Mouse (Mus musculus) MEL (cell line): ENCODE measurements around the gene Slc9a2. TPM values are rescaled to one million over a fixed set of nuclear protein-coding genes. Genes with fewer than 3 reads are reported as not detected.

Experiments used
- DNase-seq: peaks from one replicate; pipeline ENCODE4 v3.0.0; 2011; ENCODE audit warnings: low read depth, low spot score
- H3K27ac ChIP-seq: 2 replicates; pipeline ENCODE4 v1.5.1; 2012; ENCODE audit warnings: low read depth, mild to moderate bottlenecking, control low read depth, low read length, moderate library complexity; ENCODE audit not compliant: control insufficient read depth
- H3K27me3 ChIP-seq, 2 experiments: fragments of 150-350 bp in 1 of 2; sonication (generic) in 1 of 2; 2 replicates each; pipeline ENCODE4 v1.6.1; 2012; ENCODE audit warnings: low read length in 2 of 2, mild to moderate bottlenecking in 2 of 2, improper control_type of control experiment in 1 of 2, moderate library complexity in 1 of 2; ENCODE audit not compliant: insufficient read depth in 2 of 2, control insufficient read depth in 1 of 2
- H3K36me3 ChIP-seq, 2 experiments: 2 replicates each; pipeline ENCODE4 v1.6.1; 2012 to 2014; ENCODE audit warnings: low read length in 2 of 2, improper control_type of control experiment in 1 of 2, inconsistent platforms in 1 of 2, mild to moderate bottlenecking in 1 of 2; ENCODE audit not compliant: insufficient read depth in 2 of 2, control insufficient read depth in 1 of 2
- H3K4me1 ChIP-seq, 2 experiments: fragments of 150-350 bp in 1 of 2; sonication (generic) in 1 of 2; 2 replicates each; pipeline ENCODE4 v1.6.1; 2012; ENCODE audit warnings: low read length in 2 of 2, improper control_type of control experiment in 1 of 2, mild to moderate bottlenecking in 1 of 2; ENCODE audit not compliant: insufficient read depth in 2 of 2, control insufficient read depth in 1 of 2
- H3K4me3 ChIP-seq, 2 experiments: fragments of 150-350 bp in 1 of 2; sonication (generic) in 1 of 2; 2 replicates each; pipeline ENCODE4 v1.5.1; 2012; ENCODE audit warnings: low read depth in 2 of 2, low read length in 2 of 2, mild to moderate bottlenecking in 2 of 2, moderate library complexity in 2 of 2, control low read depth in 1 of 2, improper control_type of control experiment in 1 of 2; ENCODE audit not compliant: control insufficient read depth in 1 of 2, insufficient read depth in 1 of 2
- H3K79me2 ChIP-seq: 2 replicates; pipeline ENCODE4 v1.6.1; 2012; ENCODE audit warnings: mild to moderate bottlenecking, low read length, moderate library complexity; ENCODE audit not compliant: control insufficient read depth, poor library complexity, insufficient read depth
- H3K9ac ChIP-seq: 2 replicates; pipeline ENCODE4 v1.6.1; 2012; ENCODE audit warnings: low read depth, mild to moderate bottlenecking, control low read depth, low read length, moderate library complexity; ENCODE audit not compliant: control insufficient read depth, poor library complexity, severe bottlenecking
- H3K9me3 ChIP-seq: fragments of 150-350 bp; sonication (generic); replicated peaks from 2 replicates; pipeline ENCODE4 v1.6.1; 2012; ENCODE audit warnings: mild to moderate bottlenecking, low read length, improper control_type of control experiment, moderate library complexity; ENCODE audit not compliant: insufficient read depth
- CHD2 ChIP-seq: IDR thresholded peaks from 2 replicates; pipeline ENCODE4 v1.6.1; 2011; ENCODE audit warnings: low read length, improper control_type of control experiment
- CTCF ChIP-seq, 3 experiments: IDR thresholded peaks in 2 of 3; conservative IDR thresholded peaks in 1 of 3; 2 replicates each; pipeline ENCODE4 v1.5.1; 2011 to 2012; ENCODE audit warnings: low read length in 3 of 3, low read depth in 2 of 3, mild to moderate bottlenecking in 2 of 3, improper control_type of control experiment in 1 of 3, inconsistent platforms in 1 of 3, mixed read lengths in 1 of 3, moderate library complexity in 1 of 3; ENCODE audit not compliant: control insufficient read depth in 1 of 3, insufficient read depth in 1 of 3, poor library complexity in 1 of 3, severe bottlenecking in 1 of 3
- E2F4 ChIP-seq: IDR thresholded peaks from 2 replicates; pipeline ENCODE4 v1.6.1; 2011; ENCODE audit warnings: low read depth, low read length, improper control_type of control experiment, borderline replicate concordance
- ELF1 ChIP-seq: IDR thresholded peaks from 2 replicates; pipeline ENCODE4 v1.6.1; 2014; ENCODE audit warnings: low read depth, mild to moderate bottlenecking, inconsistent platforms, low read length, improper control_type of control experiment, moderate library complexity
- EP300 ChIP-seq, 2 experiments: IDR thresholded peaks; 2 replicates each; pipeline ENCODE4 v1.6.1; 2011; ENCODE audit warnings: improper control_type of control experiment in 2 of 2, low read length in 2 of 2, low read depth in 1 of 2, mild to moderate bottlenecking in 1 of 2
- ETS1 ChIP-seq: IDR thresholded peaks from 2 replicates; pipeline ENCODE4 v1.6.1; 2012; ENCODE audit warnings: low read depth, mild to moderate bottlenecking, inconsistent platforms, low read length, improper control_type of control experiment, moderate library complexity
- GABPA ChIP-seq: IDR thresholded peaks from 2 replicates; pipeline ENCODE4 v1.6.1; 2012; ENCODE audit warnings: low read depth, mild to moderate bottlenecking, inconsistent platforms, low read length, improper control_type of control experiment, moderate library complexity
- MAZ ChIP-seq: IDR thresholded peaks from 2 replicates; pipeline ENCODE4 v1.6.1; 2012; ENCODE audit warnings: low read depth, mild to moderate bottlenecking, inconsistent platforms, low read length, improper control_type of control experiment
- MYB ChIP-seq: IDR thresholded peaks from 2 replicates; pipeline ENCODE4 v1.6.1; 2011; ENCODE audit warnings: mild to moderate bottlenecking, low read depth, low read length, improper control_type of control experiment
- NELFE ChIP-seq: IDR thresholded peaks from 2 replicates; pipeline ENCODE4 v1.6.1; 2011; ENCODE audit warnings: low read depth, low read length, improper control_type of control experiment
- POLR2AphosphoS5 ChIP-seq: IDR thresholded peaks from 2 replicates; pipeline ENCODE4 v1.6.1; 2012; ENCODE audit warnings: low read depth, borderline replicate concordance, mild to moderate bottlenecking, inconsistent platforms, low read length, moderate library complexity, mixed read lengths
- RCOR1 ChIP-seq: IDR thresholded peaks from 2 replicates; pipeline ENCODE4 v1.6.1; 2012; ENCODE audit warnings: low read depth, mild to moderate bottlenecking, inconsistent platforms, low read length, improper control_type of control experiment
- TAL1 ChIP-seq: IDR thresholded peaks from 2 replicates; pipeline ENCODE4 v1.6.1; 2012; ENCODE audit warnings: mild to moderate bottlenecking, inconsistent platforms, low read length, moderate library complexity, mixed read lengths
- TBP ChIP-seq: IDR thresholded peaks from 2 replicates; pipeline ENCODE4 v1.8.0; 2011; ENCODE audit warnings: low read depth, low read length, improper control_type of control experiment
- TCF12 ChIP-seq: IDR thresholded peaks from 2 replicates; pipeline ENCODE4 v1.6.1; 2014; ENCODE audit warnings: low read depth, mild to moderate bottlenecking, inconsistent platforms, low read length, improper control_type of control experiment, moderate library complexity
- UBTF ChIP-seq: IDR thresholded peaks from 2 replicates; pipeline ENCODE4 v1.6.1; 2012; ENCODE audit warnings: low read depth, mild to moderate bottlenecking, inconsistent platforms, low read length, improper control_type of control experiment, moderate library complexity, borderline replicate concordance; ENCODE audit not compliant: insufficient read depth
- USF2 ChIP-seq, 2 experiments: IDR thresholded peaks; 2 replicates each; pipeline ENCODE4 v1.6.1; 2011 to 2012; ENCODE audit warnings: improper control_type of control experiment in 2 of 2, low read length in 2 of 2, borderline replicate concordance in 1 of 2, inconsistent platforms in 1 of 2, low read depth in 1 of 2, mild to moderate bottlenecking in 1 of 2; ENCODE audit not compliant: insufficient read depth in 1 of 2
- ZC3H11A ChIP-seq: IDR thresholded peaks from 2 replicates; pipeline ENCODE4 v1.6.1; 2012; ENCODE audit warnings: low read depth, mild to moderate bottlenecking, inconsistent platforms, low read length, improper control_type of control experiment
- ZMIZ1 ChIP-seq: IDR thresholded peaks from 2 replicates; pipeline ENCODE4 v1.6.1; 2012; ENCODE audit warnings: low read depth, mild to moderate bottlenecking, inconsistent platforms, low read length, improper control_type of control experiment, moderate library complexity
- polyA plus RNA-seq, 2 experiments: library from polyadenylated mRNA; stranded (reverse) in 1 of 2; unstranded in 1 of 2; fragments of >175 nt in 1 of 2; fragments of >200 nt in 1 of 2; gene quantifications; 2 replicates each; pipeline versions ENCODE4 v1.2.1 to v1.2.4; 2012; ENCODE audit warnings: low replicate concordance in 2 of 2, low read depth in 1 of 2; ENCODE audit not compliant: insufficient read length in 2 of 2, insufficient read depth in 1 of 2, missing spikeins in 1 of 2
- total RNA-seq: library from RNA; depleted of rRNA; stranded (reverse); fragments of 300-350 nt; gene quantifications from 2 replicates; pipeline ENCODE4 v1.2.3, GENCODE M21; 2012

Slc9a2 gene
- total and polyA plus RNA-seq, 3 experiments = not detected

DNA sequence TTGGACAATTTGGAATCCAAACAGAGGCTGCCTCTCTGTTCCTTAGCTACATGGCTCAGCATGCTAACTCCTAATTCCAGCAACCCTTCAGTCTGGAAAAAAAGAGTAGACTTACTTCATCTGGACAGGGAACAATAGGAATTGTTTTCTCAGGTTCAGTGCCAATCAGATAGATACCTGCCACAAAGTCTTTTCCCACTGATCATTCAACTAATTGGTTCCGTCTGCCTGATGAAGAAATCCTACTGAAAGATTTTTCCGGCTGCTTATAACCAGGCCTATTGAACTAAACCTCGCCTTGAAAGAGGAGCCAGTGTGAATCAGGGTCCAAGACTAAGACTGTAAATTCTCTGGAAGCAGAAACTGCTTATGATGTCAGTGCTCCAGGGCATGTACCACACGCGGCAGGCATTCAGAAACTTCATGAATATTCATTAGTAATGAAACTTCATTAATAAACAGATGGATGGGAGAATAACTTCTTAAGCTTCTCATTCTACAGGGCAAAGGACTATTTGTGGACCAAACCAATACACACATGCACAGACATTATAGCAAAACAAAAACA lies 109.4 kb downstream of the Slc9a2 start:
- Histone ChIP-seq H3K27me3 (no peaks in the 10 kb centered on the region), H3K9ac (peak overlapping the region; percentile 64), H3K9me3 (no peaks in the 10 kb centered on the region), H3K27ac (no peak overlapping the region), H3K4me3 (peak overlapping the region; percentile 56 to 76), H3K4me1 (peaks cover 0 to 5% of the 10 kb centered on the region in 2 experiments; a peak in 1 of 4 replicates), H3K79me2 (no peaks in the 10 kb centered on the region), H3K36me3 (peaks cover 0 to 5% of the 10 kb centered on the region in 2 experiments; a peak in 2 of 4 replicates)
- DNase-seq = no peak
- TF ChIP-seq NELFE = no peak
- no peak for TF ChIP-seq E2F4
- TF ChIP-seq GABPA = no peak
- no peak for TF ChIP-seq POLR2AphosphoS5
- no peak for TF ChIP-seq USF2 (IDR thresholded peaks at IDR 0.05; ENCODE audit: borderline replicate concordance in 1 of 2, insufficient read depth in 1 of 2, low read depth in 1 of 2, low read length in 2 of 2)
- no peak for TF ChIP-seq TAL1
- no peak for TF ChIP-seq CHD2
- no peak for TF ChIP-seq ETS1
- no peak for TF ChIP-seq TBP
- TF ChIP-seq CTCF (IDR thresholded peaks at IDR 0.05 in 2 of 3, conservative IDR thresholded peaks at IDR 0.05 in 1 of 3; ENCODE audit: control insufficient read depth in 1 of 3, insufficient read depth in 1 of 3, low read depth in 2 of 3, low read length in 3 of 3, poor library complexity in 1 of 3, severe bottlenecking in 1 of 3) = no peak
- TF ChIP-seq EP300 (IDR thresholded peaks at IDR 0.05; ENCODE audit: low read depth in 1 of 2, low read length in 2 of 2) = no peak
- TF ChIP-seq ZMIZ1 = no peak
- no peak for TF ChIP-seq UBTF
- no peak for TF ChIP-seq RCOR1
- TF ChIP-seq ZC3H11A = no peak
- TF ChIP-seq TCF12 = no peak
- TF ChIP-seq MAZ = no peak
- TF ChIP-seq ELF1 = no peak
- TF ChIP-seq MYB = no peak
